Mouse (Mus musculus): ENCODE measurements around the gene Lpp.

Gene Lpp

DNA sequence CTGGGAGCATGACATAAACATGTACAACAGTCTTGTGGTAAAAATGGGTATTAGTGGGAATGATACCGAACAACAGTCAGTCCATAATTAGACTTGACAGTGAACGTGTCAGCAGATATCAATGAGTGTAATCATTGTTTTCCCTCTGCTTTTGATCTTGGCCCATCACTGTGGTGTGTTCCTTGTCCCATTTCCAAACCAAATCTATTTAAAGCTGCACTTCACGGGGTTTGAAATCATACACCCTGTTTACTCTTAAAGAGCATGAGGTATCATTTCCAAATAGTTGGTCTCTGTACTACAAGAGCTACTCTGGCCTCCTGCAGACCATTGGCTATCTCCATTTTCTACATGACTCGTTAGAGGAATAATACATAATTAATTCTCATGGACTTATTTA, 168.3 kb downstream of the Lpp start:
- DNase-seq (ENCODE audit: low spot score): no peak

- DNase-seq (ENCODE audit: low spot score): no peak
These were observed 172.0 kb downstream of the Lpp start for GRCm38 (mm10) chr16:24565311-24565710.

- DNase-seq (ENCODE audit: low spot score): peak; percentile 47
These were observed 173.0 kb downstream of the Lpp start for GRCm38 (mm10) chr16:24566277-24566676.

GRCm38 (mm10) chr16:24567562-24567961, 174.3 kb downstream of the Lpp start:
- no peak for DNase-seq (ENCODE audit: low spot score)

DNA sequence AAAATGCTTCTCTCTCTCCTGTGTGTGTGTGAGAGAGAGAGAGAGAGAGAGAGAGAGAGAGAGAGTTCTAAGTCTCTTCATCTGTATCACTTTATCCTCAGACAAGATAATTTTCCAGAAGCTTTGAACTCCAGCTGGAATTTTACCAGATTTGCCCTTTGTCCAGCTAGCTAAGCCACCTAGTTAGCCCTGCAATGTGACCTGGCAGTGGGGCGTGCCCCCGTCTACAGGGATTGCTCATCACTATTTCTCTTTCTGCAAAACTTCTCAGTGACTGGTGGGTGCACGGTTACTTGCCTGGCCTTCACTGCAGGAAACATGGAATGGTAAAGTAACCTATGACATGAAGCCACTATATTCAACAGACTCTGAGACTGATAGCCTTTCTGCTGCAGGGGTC, 174.8 kb downstream of the Lpp start:
- no peak for DNase-seq (ENCODE audit: low spot score)

DNA sequence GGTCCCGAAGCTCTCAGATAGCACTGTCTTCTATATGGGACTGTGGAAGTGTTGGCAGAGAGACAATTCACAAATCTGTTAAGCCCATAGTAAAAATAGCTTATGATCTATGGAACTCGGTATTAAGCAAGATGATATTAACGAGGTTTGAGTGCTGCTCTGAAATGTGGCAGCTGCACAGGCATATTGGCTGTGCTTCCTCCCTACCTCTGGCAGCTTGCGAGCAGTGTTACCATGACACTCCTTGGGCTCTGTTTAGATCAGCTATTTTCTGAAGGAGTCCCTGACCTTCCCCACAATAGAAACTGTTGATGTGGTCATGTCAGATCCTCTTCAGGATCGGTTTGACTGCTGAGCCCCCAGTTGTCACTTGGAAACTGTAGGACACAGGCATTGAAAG, 176.4 kb downstream of the Lpp start:
- no peak for DNase-seq (ENCODE audit: low spot score)

DNA sequence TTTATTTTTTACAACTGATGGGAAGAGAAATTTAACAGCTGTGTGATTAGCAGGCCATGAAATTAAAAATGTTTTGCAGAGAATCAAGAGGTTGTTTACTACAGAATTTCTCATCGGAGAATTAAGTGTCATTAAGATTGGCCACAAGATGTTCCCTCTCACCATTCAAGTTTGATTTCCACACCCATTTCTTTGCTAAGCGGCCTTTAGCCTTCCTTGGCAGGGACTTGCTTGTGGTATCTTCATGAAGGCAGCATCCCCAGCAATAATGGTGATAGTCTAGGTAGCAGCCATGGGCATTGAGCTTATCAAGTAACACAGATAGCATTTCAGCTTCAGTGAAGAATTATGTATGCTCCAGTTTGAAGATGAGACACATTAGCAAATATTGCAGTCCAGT, 183.7 kb downstream of the Lpp start:
- DNase-seq (ENCODE audit: low spot score): no peak

DNA sequence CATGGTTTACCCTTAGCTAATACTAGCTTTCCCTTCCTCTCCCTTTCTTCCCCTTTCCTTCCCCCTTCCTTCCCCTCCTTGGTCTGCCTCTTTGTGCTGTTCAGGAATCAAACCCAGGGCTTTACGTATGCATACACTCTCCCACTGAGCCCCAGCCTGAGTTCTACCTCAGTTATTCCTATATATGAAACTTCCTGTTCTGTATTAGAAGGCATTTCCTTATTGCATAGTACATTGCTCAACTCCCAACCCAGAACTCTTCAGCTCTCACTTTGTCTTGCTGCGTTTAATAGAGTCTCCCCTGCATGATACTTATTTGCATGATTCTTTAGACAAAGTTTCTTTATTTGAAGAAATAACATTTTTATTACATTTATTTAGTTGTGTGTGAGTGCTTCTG, 184.5 kb downstream of the Lpp start:
- DNase-seq (ENCODE audit: low spot score): no peak

GRCm38 (mm10) chr16:24582847-24583246, 189.5 kb downstream of the Lpp start:
- DNase-seq (ENCODE audit: low spot score): no peak

GRCm38 (mm10) chr16:24593535-24593934, 200.2 kb downstream of the Lpp start:
- no peak for DNase-seq (ENCODE audit: low spot score)

DNA sequence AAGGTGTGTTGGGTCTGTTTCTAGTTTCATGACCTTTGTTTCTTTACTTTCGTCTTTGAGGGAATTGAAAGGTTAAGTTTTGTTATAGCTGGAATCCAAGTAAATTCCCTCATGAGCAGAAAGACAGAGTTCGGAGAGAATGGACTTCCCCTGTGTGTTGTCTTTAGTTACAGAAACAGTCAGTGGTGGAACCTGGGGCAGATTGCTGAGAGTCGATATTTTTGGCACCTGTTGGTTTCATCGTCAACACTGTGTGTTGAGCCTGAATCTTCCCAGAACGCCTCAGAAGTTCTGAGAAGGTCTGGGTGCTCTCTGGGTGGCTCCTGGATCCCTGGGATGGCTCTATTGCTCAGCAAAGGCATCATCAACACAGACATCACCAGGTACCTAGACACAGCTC, 201.2 kb downstream of the Lpp start:
- no peak for DNase-seq (ENCODE audit: low spot score)

DNA sequence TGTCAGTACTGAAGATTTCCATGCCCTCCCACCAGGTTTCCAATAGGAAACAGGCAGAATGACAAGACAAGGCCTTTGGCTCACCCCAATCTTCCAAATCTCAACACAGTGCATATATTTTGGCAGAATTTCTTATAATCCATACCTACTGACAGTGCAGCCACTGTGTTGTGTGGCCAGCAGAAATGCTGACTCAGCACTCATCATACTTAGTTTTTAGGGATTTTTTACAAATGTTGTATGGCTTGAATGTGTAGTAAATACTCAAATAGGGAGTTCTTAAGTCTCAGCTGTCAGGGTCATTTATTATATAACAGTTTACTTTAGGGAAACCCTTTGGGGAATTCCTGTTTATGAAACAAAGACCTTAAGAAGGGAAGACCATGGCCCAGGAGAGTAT, 202.2 kb downstream of the Lpp start:
- DNase-seq (ENCODE audit: low spot score): no peak

DNA sequence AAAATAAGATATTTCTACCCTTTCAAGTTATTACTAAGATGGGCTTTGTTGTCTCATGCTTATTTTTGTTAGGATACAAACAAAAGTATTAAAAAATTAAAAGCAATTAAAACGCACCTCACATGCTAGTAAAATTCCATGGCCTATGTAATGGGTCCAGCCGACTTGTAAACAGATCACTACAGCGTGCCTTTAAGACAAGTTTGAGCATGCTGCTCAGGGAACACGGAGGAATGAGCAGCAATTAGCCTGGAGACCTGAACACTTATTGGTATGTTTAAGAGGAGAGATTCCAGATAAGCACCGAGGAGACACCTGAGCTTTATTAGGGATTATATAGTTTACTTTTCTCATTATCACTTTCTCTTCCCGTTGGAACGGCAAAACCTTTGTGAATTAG, 205.3 kb downstream of the Lpp start:
- no peak for DNase-seq (ENCODE audit: low spot score)

- DNase-seq (ENCODE audit: low spot score): no peak
These were observed 206.5 kb downstream of the Lpp start for GRCm38 (mm10) chr16:24599766-24600165.

DNA sequence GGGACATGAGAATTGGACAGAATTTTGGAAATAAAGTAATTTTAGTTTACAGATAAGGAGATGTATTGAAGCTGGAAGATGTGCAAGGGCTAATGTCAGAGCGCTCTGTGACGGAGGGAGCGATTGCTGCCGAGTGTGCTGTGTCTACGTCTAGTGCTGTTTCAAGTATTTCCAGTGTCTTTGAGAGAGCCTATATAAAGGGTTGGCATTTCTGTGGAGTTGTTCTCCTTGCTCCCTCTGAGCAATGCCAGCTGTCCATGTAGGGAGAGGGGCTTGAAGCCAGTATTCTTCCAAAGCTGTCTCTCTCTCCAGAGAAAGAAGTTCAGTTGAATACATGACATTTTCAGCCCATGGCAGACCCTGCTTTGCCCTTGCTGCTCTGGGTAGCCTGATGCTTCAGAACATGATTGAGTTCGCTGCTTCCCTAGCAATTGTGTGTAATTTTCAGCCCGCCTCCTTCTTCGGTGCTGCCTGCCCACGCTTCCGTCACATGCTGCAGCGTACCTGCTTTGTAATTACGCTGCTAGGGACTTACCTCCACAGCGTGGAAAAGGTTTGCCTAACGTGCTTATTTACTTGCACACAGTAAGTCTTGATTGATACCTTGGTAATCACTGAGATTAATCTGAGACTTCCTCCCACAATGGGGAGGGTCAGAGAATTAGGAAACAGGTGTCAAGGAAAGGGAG, 207.1 kb downstream of the Lpp start:
- no peak for DNase-seq (ENCODE audit: low spot score)

GRCm38 (mm10) chr16:24603342-24603741, 210.0 kb downstream of the Lpp start:
- DNase-seq (ENCODE audit: low spot score): no peak

- peak; percentile 55 for DNase-seq (ENCODE audit: low spot score)
These were observed 214.7 kb downstream of the Lpp start for GRCm38 (mm10) chr16:24607896-24608457.

DNA sequence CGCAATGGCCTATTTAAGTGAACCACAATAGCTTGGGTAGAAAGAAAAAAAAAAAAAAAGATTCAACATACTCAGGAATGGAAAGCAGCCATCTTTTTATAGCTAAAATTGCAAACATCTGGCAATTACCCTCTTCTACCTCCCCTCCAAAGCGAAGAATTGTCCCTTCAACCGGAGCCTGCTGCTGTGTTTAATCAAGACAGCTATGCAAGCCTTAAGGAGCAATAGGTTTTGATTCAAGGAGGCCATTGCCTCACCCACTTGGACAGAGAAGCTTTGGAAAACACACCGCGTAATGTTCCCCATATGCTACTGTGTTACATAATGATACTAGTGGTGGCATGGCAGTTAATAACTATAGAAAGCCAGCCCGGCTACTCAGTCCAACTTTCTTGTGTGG, 226.2 kb downstream of the Lpp start:
- DNase-seq (ENCODE audit: low spot score): no peak

GRCm38 (mm10) chr16:24620021-24620420, 226.7 kb downstream of the Lpp start:
- DNase-seq (ENCODE audit: low spot score): no peak

- DNase-seq (ENCODE audit: low spot score): no peak
These were observed 229.2 kb downstream of the Lpp start for GRCm38 (mm10) chr16:24622226-24623194.

- no peak for DNase-seq (ENCODE audit: low spot score)
These were observed 231.0 kb downstream of the Lpp start for GRCm38 (mm10) chr16:24624335-24624734.

DNA sequence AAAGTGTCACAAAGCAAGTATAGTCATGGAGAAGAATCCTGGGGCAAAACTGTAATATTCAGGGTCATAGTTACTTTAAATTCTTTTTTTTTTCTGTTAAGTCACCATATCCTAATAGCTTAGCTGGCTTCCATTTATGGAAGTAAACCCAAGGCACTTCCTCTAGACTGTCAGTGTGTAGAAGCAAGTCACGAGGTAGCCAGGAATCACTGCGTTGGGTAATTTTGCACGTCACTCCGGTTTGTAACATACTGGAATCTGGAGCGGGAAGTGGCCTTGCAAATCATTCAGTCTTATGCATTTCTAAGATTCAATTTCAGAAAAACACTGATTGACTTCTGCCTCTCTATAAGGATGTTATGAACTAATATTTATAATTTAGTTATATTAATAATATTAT, 232.3 kb downstream of the Lpp start:
- no peak for DNase-seq (ENCODE audit: low spot score)

DNA sequence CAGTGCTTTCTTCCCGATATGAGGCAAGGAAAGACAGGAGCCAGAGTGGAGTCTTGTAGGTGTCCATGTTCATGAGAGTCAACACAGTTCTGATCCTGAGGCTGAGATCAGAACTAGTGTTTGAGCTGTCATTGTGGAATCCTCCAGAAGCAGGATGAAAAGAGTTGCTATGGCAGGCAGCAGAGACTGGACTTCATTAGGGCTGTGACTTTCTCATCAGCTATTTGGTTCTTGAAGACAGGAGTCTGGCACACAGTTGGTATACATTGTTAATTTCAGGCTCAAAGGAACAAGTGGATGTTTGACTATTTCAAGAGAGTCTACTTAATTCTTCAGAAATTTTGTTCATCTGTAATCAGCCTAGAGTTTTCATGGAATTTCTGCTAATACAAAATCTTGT, 235.5 kb downstream of the Lpp start:
- DNase-seq (ENCODE audit: low spot score): no peak

All from testis, postnatal 10 days (tissue).